Mouse (Mus musculus) forebrain, embryonic 13.5 days (tissue): ENCODE data around the gene Xrcc2. TPM values are rescaled to one million over a fixed set of nuclear protein-coding genes. Genes with fewer than 3 reads are reported as not detected.
"Not testable (repeated sequence)": the region's sequence is repeated elsewhere in the genome, so short reads cannot be mapped to it uniquely, and the experiment has no call there.

Source experiments
- ATAC-seq: fragments of 200-750 bp; cut with Nextera tagmentation; 2 replicates; pipeline ENCODE4 v1.8.0; 2017
- H3K27ac ChIP-seq: fragments of 300-500 bp; sonication (generic); 2 replicates; pipeline ENCODE4 v1.5.1; 2015; ENCODE audit warnings: inconsistent platforms, mild to moderate bottlenecking, moderate library complexity
- H3K27me3 ChIP-seq: fragments of 300-500 bp; sonication (generic); 2 replicates; pipeline ENCODE4 v1.6.1; 2015; ENCODE audit warnings: mild to moderate bottlenecking, inconsistent platforms
- H3K36me3 ChIP-seq: fragments of 300-500 bp; sonication (generic); 2 replicates; pipeline ENCODE4 v1.6.1; 2015; ENCODE audit warnings: mild to moderate bottlenecking, inconsistent platforms; ENCODE audit not compliant: poor library complexity, severe bottlenecking
- H3K4me1 ChIP-seq: fragments of 300-500 bp; sonication (generic); 2 replicates; pipeline ENCODE4 v1.6.1; 2015; ENCODE audit warnings: inconsistent platforms
- H3K4me2 ChIP-seq: fragments of 300-500 bp; sonication (generic); 2 replicates; pipeline ENCODE4 v1.6.1; 2015; ENCODE audit warnings: inconsistent platforms, mild to moderate bottlenecking, moderate library complexity
- H3K4me3 ChIP-seq: fragments of 300-500 bp; sonication (generic); 2 replicates; pipeline ENCODE4 v1.5.1; 2015; ENCODE audit warnings: mild to moderate bottlenecking, inconsistent platforms
- H3K9ac ChIP-seq: fragments of 300-500 bp; sonication (generic); 2 replicates; pipeline ENCODE4 v1.6.1; 2015; ENCODE audit warnings: mild to moderate bottlenecking, inconsistent platforms
- H3K9me3 ChIP-seq: fragments of 300-500 bp; sonication (generic); replicated peaks from 2 replicates; pipeline ENCODE4 v1.6.1; 2016; ENCODE audit warnings: inconsistent platforms
- WGBS: fragments of 180-500 bp; shearing (Covaris S2); methylation state at CpG from one replicate; pipeline ENCODE4 v1.1.7; 2015; 5-methylcytosine and 5-hydroxymethylcytosine counted together
- polyA plus RNA-seq: library from polyadenylated mRNA; unstranded; fragments of >200 nt; fragmentation: Nextera tagmentation; extraction: Ambion mirVana; gene quantifications from 2 replicates; pipeline ENCODE4 v1.2.1, GENCODE M21; 2015

The Xrcc2 gene
- polyA plus RNA-seq, result 10.8 and 11.3 TPM in 2 replicates

GRCm38 (mm10) chr5:25705567-25706349 is at the start of gene Xrcc2:
TSS of gene Xrcc2 (minus strand) at chr5:25705825.
- Histone ChIP-seq H3K4me3 (peak within 1 kb of the TSS; percentile 87), H3K4me1 (peaks cover 15% of the 10 kb centered on the region), H3K36me3 (no peaks in the 10 kb centered on the region), H3K4me2 (peak within 1 kb of the TSS; percentile 75), H3K9me3 (no peaks in the 10 kb centered on the region), H3K27me3 (no peaks in the 10 kb centered on the region), H3K27ac (peak within 1 kb of the TSS; percentile 69), H3K9ac (peak within 1 kb of the TSS; percentile 92)
- WGBS, result 7% methylated on average over 51 of the region's 51 CpGs
- peak; percentile 97 for ATAC-seq

GRCm38 (mm10) chr5:25754236-25754766 is 48.7 kb upstream of the Xrcc2 start:
- H3K27me3 ChIP-seq, result 0 out of 2 replicates have a peak, but pooled peaks cover 3% of the 10 kb centered on the region
- H3K4me2 ChIP-seq, result peak overlapping the region; percentile 9; the same call in 1 of the 2 replicates
- ATAC-seq, result peak; percentile 85
- no peaks in the 10 kb centered on the region for H3K9me3 ChIP-seq
- no peak overlapping the region for H3K4me3 ChIP-seq
- 0% methylated on average over 2 of the region's 2 CpGs for WGBS
- no peak overlapping the region for H3K9ac ChIP-seq
- no peaks in the 10 kb centered on the region for H3K36me3 ChIP-seq
- peaks cover 45% of the 10 kb centered on the region for H3K4me1 ChIP-seq
- H3K27ac ChIP-seq, result peak overlapping the region; percentile 65

- Histone ChIP-seq H3K36me3 (no peaks in the 10 kb centered on the region), H3K4me1 (peaks cover 43% of the 10 kb centered on the region), H3K9ac (no peak overlapping the region), H3K4me3 (no peak overlapping the region), H3K9me3 (no peaks in the 10 kb centered on the region), H3K4me2 (0 out of 2 replicates have a peak overlapping the region, but pooled peaks have one; percentile 9), H3K27me3 (0 out of 2 replicates have a peak, but pooled peaks cover 3% of the 10 kb centered on the region), H3K27ac (peak overlapping the region; percentile 65)
- peak; percentile 48; the same call in 1 of the 2 replicates for ATAC-seq
- WGBS, result 31% methylated on average over 8 of the region's 8 CpGs
Observed at GRCm38 (mm10) chr5:25753556-25754235, 48.1 kb upstream of the Xrcc2 start.

GRCm38 (mm10) chr5:25752862-25753261 is 47.2 kb upstream of the Xrcc2 start:
- WGBS, result 69% methylated on average over 5 of the region's 5 CpGs
- Histone ChIP-seq H3K9ac (no peak overlapping the region), H3K9me3 (no peaks in the 10 kb centered on the region), H3K27ac (no peak overlapping the region), H3K4me2 (no peak overlapping the region), H3K4me3 (no peak overlapping the region), H3K36me3 (no peaks in the 10 kb centered on the region), H3K4me1 (peaks cover 43% of the 10 kb centered on the region), H3K27me3 (0 out of 2 replicates have a peak, but pooled peaks cover 3% of the 10 kb centered on the region)
- ATAC-seq, result no peak

- Histone ChIP-seq H3K9me3 (no peaks in the 10 kb centered on the region), H3K9ac (no peak overlapping the region), H3K4me2 (no peak overlapping the region), H3K4me1 (peaks cover 43% of the 10 kb centered on the region), H3K27ac (no peak overlapping the region), H3K36me3 (no peaks in the 10 kb centered on the region), H3K27me3 (no peaks in the 10 kb centered on the region), H3K4me3 (no peak overlapping the region)
- ATAC-seq, result no peak
Observed at GRCm38 (mm10) chr5:25751552-25751951, 45.9 kb upstream of the Xrcc2 start.

- whole genome bisulfite sequencing, result 83% methylated on average over 3 of the region's 3 CpGs
- no peaks in the 10 kb centered on the region for H3K27me3 ChIP-seq
- no peak overlapping the region for H3K4me2 ChIP-seq
- no peak overlapping the region for H3K9ac ChIP-seq
- no peaks in the 10 kb centered on the region for H3K9me3 ChIP-seq
- H3K36me3 ChIP-seq, result no peaks in the 10 kb centered on the region
- no peak for ATAC-seq
- H3K27ac ChIP-seq, result no peak overlapping the region
- H3K4me1 ChIP-seq, result peaks cover 22% of the 10 kb centered on the region
- H3K4me3 ChIP-seq, result no peak overlapping the region
Observed at GRCm38 (mm10) chr5:25748613-25749012, 43.0 kb upstream of the Xrcc2 start.

GRCm38 (mm10) chr5:25747904-25748303 is 42.3 kb upstream of the Xrcc2 start:
- no peaks in the 10 kb centered on the region for H3K36me3 ChIP-seq
- H3K9me3 ChIP-seq, result no peaks in the 10 kb centered on the region
- ATAC-seq, result no peak

GRCm38 (mm10) chr5:25738902-25739301 is 33.3 kb upstream of the Xrcc2 start:
- H3K4me1 ChIP-seq, H3K9me3 ChIP-seq, H3K27me3 ChIP-seq, H3K4me2 ChIP-seq, H3K9ac ChIP-seq, H3K36me3 ChIP-seq, H3K27ac ChIP-seq, H3K4me3 ChIP-seq: not testable (repeated sequence)
- 48% methylated on average over 1 of the region's 1 CpGs for WGBS
- peak; percentile 85 for ATAC-seq

More at GRCm38 (mm10) chr5:25747904-25748303, 42.3 kb upstream of the Xrcc2 start:
- Histone ChIP-seq H3K4me1 (peaks cover 17% of the 10 kb centered on the region), H3K4me2 (no peak overlapping the region), H3K27ac (no peak overlapping the region), H3K9ac (no peak overlapping the region), H3K4me3 (no peak overlapping the region), H3K27me3 (no peaks in the 10 kb centered on the region)

- WGBS, result 24% methylated on average over 3 of the region's 3 CpGs
- Histone ChIP-seq H3K9ac (no peak overlapping the region), H3K27ac (no peak overlapping the region), H3K4me3 (no peak overlapping the region), H3K4me2 (no peak overlapping the region), H3K27me3 (no peaks in the 10 kb centered on the region), H3K4me1 (peaks cover 10% of the 10 kb centered on the region), H3K36me3 (no peaks in the 10 kb centered on the region), H3K9me3 (no peaks in the 10 kb centered on the region)
- peak; percentile 94 for ATAC-seq
Observed at GRCm38 (mm10) chr5:25738448-25738847, 32.8 kb upstream of the Xrcc2 start.

- Histone ChIP-seq H3K9ac (no peak overlapping the region), H3K4me2 (no peak overlapping the region), H3K27me3 (no peaks in the 10 kb centered on the region), H3K9me3 (no peaks in the 10 kb centered on the region), H3K4me1 (peaks cover 10% of the 10 kb centered on the region), H3K27ac (no peak overlapping the region), H3K4me3 (no peak overlapping the region), H3K36me3 (no peaks in the 10 kb centered on the region)
- 79% methylated on average over 2 of the region's 2 CpGs for WGBS
- ATAC-seq, result no peak
Observed at GRCm38 (mm10) chr5:25735861-25736260, 30.2 kb upstream of the Xrcc2 start.

- Histone ChIP-seq H3K4me2 (no peak overlapping the region), H3K27me3 (no peaks in the 10 kb centered on the region), H3K9me3 (no peaks in the 10 kb centered on the region), H3K4me1 (peaks cover 10% of the 10 kb centered on the region), H3K9ac (no peak overlapping the region), H3K27ac (no peak overlapping the region), H3K4me3 (no peak overlapping the region), H3K36me3 (no peaks in the 10 kb centered on the region)
- no peak for ATAC-seq
- 20% methylated on average over 1 of the region's 1 CpGs for WGBS
Observed at GRCm38 (mm10) chr5:25734318-25734717, 28.7 kb upstream of the Xrcc2 start.

GRCm38 (mm10) chr5:25724134-25724675 is 18.6 kb upstream of the Xrcc2 start:
- no peaks in the 10 kb centered on the region for H3K27me3 ChIP-seq
- whole genome bisulfite sequencing, result 42% methylated on average over 1 of the region's 1 CpGs
- ATAC-seq, result no peak
- no peaks in the 10 kb centered on the region for H3K9me3 ChIP-seq
- no peak overlapping the region for H3K4me2 ChIP-seq
- no peak overlapping the region for H3K27ac ChIP-seq
- H3K4me3 ChIP-seq, result no peak overlapping the region
- H3K9ac ChIP-seq, result no peak overlapping the region
- H3K4me1 ChIP-seq, result no peaks in the 10 kb centered on the region
- no peaks in the 10 kb centered on the region for H3K36me3 ChIP-seq
